Mouse (Mus musculus): ENCODE measurements at regions not wholly inside any gene's neighbourhood (a gene's known extent, or its start where the extent isn't known, plus 50 kb on each side); places are given as distances from the start of the nearest gene placed in this dataset.

DNA sequence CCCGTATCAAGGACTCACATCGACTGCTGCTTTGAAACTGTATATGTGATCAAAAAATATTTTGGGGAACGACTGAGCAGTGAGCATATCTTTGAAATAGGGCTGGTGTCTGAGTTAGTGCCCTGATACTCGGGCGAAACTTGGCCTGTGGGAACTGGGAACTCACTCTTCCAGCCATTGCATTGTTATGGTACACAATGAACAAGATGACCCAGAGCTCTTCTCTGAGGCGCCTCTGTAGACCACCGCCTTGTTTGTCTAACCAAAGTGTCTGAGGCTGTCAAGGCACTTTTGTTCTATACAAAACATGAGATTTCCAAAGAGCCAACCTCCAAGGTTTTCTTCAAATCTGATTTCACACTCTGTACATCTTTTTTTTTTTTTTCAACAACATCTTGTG lies 201.5 kb downstream of the Cog6 start:
- no peak for DNase-seq (ENCODE audit: low spot score in 2 of 2)

DNA sequence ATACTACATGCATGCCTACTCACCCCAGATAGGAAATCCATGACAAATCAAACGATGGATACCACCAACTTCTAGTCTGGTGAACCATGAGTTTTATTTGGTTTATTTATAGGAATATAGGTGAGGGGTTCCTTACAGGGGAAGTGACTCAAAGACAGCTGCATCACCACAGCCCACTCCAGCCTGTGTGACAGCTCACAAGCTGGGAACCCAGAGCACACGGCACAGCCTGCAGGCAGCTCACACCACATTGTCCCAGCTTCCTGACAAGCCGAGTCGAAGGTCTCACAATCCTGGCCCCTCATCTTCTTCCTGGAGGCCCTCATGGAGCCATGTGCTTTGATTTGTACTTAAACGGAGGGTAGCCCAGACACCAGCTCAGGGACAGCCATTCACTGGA lies 214.7 kb downstream of the Cog6 start:
- no peak for DNase-seq (ENCODE audit: low spot score in 2 of 2)

DNA sequence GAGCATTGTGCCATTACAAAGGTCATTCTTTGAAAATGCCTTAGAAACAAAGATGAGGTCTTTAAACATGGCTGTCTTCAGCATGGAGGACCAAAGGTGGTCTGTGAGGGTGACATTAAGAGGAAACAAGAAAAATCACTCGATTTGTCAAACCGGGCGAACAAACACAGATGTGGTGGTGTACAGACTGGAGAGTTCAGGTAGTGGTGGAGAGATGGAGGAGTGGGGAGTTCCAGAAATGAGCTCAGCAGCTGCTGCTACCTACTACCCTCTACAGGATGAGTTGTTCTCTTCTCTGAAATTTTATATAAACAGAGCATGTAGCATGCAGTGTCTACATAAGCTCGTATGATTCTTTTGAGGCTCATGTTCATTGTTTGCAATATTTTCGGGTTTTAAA lies 215.6 kb downstream of the Cog6 start:
- DNase-seq (ENCODE audit: low spot score in 2 of 2): no peak

DNA sequence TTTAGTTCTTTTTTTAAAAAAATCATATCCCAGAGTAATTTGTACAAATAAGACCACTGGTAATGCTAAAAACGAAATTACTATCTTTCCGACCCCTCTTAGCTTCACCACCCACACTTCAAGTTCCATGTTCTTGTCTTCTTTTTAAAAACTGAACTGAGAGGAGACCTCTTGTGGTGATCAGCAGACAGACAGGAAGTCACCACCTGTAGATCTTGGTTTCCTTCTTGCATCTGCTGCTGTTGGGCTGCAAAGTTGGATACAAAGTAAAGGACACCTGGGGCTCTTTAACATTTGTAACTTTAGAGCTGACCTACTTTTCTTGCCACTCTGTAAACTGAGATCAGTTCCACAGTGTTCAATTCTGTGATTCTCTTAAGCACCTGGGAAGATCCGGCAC lies 216.4 kb downstream of the Cog6 start:
- DNase-seq (ENCODE audit: low spot score in 2 of 2): no peak

DNA sequence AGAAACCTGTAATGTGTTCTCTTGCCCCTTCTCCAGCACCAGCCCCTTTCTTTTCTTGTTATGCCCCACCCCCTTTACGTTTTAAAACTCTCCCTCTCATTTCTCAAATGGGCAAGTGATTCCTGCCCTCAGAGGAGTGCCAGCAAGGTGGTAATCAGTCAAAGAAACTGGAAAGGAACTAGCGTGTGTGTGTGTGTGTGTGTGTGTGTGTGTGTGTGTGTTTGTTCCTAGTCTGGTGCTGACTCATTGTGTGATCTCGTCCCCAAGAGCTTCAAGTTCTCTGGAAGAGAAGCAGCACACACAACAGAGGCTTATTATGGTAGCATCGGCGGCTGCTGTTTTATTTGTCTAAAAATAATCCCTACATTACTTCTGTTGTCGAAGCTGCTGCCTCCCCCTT lies 219.2 kb downstream of the Cog6 start:
- peak in 1 of 2 experiments; percentile 28 for DNase-seq (ENCODE audit: low spot score in 2 of 2)

DNA sequence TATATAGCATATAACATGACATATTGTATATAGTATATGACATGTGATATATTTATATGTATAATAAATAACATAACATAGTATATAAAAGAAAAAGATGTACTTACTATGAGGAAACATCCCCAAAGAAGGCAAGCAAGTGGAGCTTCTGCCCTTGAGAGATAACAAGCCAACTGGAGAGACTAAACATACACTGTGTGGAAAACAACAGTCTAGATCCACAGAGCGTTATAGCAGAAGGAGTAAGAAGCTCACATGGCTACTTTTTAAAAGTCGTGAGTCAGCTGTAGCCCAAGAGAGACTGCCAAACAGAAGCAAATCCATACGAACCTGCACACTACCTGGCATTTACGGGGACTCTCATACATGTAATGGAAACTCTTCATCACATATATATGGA lies 219.9 kb downstream of the Cog6 start:
- no peak for DNase-seq (ENCODE audit: low spot score in 2 of 2)

DNA sequence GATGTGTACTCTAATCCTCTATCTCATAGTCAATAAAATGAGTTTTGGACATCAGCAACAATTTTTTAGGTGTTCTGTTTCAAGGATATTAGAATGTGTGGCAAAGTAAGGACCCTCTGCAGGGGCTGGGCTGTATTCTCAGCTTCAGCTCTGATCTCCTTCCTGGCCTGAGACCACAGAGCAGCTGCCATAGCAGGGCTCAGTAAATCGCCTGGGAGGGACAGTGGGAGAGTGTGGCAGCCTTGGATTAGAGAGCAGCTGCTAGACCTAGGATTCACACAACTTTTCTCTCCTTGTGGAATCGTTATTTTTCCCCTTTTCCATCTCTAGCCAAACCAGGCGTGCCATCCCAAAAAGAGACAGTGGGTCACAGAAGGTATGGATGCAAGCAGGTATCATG lies 222.8 kb downstream of the Cog6 start:
- no peak for DNase-seq (ENCODE audit: low spot score in 2 of 2)

DNA sequence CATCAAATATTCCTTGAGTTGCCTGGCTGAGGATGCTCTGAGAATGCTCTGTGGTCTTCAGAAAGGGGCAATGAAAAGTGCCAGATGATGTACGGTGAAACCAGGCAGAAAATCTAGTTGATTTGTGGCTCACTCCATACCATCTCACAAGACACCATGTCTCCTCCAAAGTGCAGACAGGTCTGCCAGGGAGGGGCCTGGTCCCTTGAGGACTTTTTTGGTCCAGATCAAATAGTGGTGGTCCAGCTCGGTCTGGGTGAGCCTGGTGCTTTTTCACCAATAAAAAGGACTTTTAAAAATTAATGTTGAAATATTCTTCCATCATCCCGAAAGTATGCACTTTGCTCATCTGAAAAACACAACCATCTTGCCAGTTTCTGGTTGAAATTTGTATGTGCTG lies 224.2 kb downstream of the Cog6 start:
- DNase-seq (ENCODE audit: low spot score in 2 of 2): no peak

DNA sequence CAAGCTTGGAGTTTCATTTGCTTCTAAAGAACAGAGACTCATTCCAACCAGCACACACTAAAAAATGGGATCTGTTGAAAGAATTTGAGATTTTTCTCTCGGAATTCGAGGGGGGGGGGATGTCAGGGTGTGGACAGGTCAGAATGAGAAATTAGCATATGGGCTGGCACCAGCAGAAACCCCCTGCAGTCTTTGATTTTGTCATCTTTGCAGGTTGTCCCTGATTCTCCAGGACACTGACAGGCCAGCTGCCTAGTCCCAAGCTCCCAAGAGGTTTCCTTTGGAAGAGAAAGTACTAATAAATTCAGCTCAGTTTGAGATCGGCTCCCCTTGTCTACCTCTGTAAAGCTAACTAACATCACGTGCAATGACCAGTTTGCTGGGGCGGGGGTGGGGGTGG lies 224.9 kb downstream of the Cog6 start:
- no peak for DNase-seq (ENCODE audit: low spot score in 2 of 2)

DNA sequence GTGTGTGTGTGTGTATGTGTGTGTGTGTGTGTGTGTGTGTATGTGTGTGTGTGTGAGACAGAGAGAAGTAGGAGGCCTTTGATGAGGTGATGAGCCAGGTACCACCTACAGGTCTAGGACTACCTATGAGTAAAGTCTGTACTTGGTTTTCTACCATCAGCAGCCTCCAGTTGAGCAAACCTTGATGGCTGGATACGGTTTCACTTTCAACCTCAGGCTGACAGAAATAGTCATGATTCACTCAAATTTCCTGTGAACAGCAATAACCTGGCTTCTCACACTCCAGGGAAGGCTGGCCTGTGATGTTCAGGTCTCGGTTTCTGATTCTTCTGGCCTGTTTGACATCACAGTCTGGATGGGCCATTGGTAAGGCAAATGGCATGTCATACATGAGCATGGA lies 226.1 kb downstream of the Cog6 start:
- DNase-seq (ENCODE audit: low spot score in 2 of 2): no peak

DNA sequence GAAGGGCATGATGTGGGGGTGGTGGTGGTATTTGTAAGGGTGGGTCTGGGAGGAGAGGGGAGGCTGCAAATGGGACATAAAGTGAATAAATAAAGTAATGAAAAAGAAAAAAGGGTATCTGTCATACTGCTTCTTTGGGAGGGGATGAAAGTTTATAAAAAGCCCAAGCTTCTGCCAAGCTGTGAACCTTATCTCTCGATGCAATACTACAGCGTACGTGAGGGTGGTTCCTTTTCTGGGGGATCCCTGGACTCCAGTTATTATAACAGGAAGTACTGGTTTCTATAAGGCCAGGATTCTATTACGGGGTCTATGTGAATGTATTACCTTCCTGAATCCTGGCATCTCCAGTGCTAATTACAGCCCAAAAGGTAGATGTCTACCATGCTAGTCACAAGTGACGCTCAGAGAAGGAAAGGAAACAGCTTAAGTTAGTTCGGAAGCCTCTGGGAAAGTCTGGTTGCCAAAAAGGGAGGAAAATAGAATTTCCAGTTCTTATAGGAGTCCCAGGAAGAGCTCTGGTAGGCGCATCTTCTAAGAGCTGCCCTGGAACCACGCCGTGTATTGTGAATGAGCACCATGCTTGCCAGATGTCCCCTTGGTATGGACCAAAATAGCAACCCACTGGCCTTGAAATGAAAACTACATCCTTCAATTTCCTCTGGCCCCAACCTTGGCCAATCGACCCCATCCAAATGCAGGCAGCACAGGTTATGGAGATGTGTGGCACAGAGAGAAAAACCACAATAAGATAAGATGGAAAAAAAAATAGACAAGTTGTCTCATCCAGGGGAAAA lies 228.9 kb downstream of the Cog6 start:
- no peak for DNase-seq (ENCODE audit: low spot score in 2 of 2)

DNA sequence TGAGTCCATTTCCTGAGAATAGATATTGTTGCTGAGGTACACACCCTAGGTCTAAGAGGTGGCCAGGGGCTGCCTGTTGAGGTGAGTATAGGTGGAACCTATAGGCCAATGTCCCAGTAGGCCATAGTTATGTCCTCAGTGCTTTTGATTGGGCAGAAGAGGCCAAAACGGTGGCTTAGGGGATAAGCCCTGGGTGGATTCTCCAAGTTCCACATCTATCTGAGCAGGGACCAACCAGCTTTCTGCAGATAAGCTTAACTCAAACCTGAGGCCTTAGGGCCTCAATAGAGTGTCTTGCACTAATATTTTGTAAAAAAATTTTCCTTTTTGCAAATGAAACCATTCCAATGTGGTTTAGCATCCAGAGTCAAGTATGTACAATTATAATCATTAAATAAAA lies 231.4 kb downstream of the Cog6 start:
- no peak for DNase-seq (ENCODE audit: low spot score in 2 of 2)

DNA sequence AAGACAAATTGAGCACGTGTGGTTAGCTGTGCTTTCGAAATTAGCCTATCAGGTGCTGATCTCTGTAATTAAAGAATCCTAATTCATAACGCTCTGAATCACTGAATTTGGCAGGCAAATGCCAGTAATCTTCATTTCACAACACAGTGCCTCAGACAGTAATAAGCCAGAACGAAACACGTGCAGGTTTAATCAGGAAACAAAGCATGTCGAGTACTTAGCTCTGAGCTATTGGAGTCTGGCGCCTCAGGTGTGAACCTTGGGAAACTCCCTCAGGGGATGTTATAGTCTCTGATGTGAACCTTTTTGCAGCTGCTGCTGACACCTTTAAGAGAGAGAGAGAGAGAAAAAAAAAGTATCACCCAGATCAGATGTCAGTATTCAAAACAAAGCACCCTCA lies 232.6 kb downstream of the Cog6 start:
- DNase-seq (ENCODE audit: low spot score in 2 of 2): no peak

DNA sequence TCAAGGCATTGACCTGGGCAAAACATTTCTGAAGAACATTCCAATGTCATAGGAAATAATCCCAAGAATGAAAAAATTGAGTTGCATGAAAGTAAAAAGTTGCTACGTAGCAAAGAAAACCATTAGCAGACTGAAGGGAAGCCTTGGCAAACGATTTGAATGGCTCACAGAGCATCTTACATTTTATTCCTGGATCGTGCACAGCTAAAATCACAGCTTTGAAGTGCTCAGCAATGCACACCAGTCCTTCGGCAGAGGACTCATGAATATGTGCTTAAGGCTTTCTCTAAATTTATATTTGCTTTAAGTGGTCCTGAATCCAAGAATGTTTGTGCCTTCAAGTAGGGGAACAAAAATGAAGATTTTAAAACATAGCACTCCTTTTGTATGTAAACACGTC lies 234.5 kb downstream of the Cog6 start:
- no peak for DNase-seq (ENCODE audit: low spot score in 2 of 2)

DNA sequence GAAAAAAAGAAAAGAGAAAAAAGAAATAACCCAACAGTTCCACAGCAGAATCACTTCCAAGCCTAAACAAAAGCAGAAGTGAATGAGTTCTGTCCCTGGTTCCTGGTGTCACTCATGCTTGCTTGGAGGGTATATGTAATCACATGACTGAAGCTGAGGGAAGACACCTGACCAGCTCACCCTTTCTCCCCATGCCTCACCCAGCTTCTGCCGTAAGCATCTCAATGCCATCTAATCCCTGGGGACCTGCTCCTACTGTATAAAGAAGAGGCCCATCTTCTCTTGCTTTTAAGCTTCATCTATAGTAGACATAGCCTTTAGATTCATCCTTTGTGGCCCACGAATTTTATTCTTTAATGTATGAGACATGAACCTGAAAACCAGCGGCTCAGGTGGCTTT lies 235.5 kb downstream of the Cog6 start:
- DNase-seq (ENCODE audit: low spot score in 2 of 2): no peak

DNA sequence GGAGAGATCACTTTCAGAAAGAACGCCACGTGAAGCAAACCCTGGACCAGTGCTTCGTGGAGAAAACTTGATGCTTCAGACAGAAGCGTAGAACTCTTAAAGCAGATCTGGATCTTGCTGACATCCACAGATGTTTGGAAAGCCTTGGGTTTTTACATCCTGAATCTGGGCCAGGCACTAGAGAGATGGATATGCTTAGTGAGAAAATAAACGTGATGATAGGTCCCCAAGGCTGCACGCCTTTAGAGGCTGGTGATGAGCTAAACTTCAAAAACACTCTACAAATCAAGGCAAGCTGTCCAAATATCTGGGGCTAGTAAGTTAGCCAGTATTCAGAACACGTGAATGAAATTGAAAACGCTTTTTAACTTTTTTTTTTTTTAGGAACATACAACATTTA lies 236.7 kb downstream of the Cog6 start:
- DNase-seq (ENCODE audit: low spot score in 2 of 2): no peak

DNA sequence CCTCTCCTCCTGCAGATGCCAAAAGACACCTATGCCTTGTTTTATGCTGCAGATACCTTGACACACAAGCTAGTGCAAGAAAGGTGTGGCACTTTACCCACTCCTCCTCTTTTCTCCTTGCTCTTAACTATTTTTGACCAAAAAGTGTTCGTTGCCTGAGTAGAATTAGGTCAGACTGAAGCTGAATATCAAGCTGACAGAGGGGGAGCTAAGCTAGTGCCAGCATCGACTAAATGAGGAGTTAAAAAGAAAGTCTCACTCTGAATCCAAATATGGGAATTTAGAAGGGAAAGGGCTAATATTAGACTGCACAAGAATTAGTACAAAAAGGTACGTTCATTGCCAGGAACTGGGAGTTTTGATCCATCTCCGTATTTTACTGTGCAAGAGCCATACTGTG lies 241.2 kb downstream of the Cog6 start:
- no peak for DNase-seq (ENCODE audit: low spot score in 2 of 2)

DNA sequence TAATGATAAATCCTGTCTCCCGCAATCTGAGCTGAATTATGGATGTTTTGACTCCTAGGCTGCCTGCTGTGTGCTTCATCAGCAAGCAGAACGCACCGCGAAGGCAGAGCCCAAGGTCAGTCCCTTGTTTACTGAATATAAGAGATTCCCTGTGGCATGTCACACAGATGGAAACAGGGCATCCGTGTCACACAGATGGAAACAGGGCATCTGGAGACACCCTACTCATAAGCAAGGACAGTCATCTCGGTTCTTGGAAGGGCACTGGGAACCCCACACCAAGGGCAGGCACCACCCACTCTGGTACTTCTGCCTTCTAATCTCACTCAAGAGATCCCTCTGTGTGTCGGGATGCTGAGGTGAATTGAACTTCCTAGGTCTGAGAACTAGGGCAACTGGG lies 241.9 kb downstream of the Cog6 start:
- no peak for DNase-seq (ENCODE audit: low spot score in 2 of 2)

DNA sequence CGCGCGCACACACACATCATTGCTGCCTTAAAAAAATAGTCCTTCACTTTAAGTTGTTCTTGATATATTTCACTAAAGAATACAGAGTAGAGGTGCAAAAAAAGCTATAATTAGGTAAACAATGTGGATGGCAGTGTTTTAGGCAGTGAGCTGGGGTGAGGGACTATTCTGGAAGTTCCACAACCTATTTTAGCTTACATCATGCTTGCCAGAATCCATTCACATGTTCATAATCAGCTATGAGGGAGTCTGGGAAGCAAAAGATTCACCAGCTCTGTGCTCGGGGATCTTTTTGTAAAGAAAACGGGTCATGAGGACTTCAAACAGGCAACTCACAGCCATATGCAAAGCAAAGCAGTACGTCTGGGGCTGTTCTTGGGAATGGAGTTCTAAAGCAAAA lies 242.3 kb downstream of the Cog6 start:
- no peak for DNase-seq (ENCODE audit: low spot score in 2 of 2)

DNA sequence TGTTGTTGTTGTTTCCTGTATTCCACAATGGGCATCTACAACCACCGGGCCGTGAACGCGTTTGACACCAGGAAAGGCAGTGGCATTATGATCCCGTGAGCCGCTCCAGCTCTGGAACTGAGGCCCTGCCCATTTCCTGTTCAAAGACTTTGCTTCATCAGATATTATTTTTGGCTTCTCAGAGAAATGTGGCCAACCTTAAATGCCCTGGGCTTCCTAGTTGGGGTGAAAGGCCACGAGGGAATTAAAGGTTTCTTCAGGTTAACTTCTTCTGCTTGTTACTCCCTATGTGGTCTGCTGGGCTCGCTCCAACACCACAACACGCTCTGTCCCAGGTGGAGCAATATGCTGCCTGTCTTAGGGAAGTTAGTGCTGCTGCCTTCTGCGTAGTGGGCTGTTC lies 249.8 kb downstream of the Cog6 start:
- DNase-seq (ENCODE audit: low spot score in 2 of 2): no peak

DNA sequence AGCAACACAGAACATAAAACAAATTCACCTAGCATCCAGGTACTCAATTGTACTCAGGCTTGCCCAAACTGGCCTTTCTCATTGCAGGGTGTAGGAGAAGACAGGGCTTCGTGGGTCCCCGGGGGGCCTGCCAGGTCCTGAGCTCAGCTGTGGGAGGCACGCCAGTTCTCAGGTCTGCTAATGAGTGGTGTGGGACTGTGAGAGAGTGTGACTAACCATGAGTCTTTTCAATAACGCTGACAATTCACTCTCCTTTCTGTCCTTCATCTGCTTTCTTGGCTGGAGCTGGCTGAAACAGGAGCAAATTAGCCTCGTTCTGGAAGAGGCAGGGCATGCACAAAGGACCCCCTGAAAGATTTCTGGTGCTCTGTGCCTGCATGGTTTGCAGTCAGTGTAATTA lies 250.2 kb downstream of the Cog6 start:
- peak; percentile 14 to 39 for DNase-seq (ENCODE audit: low spot score in 2 of 2)

DNA sequence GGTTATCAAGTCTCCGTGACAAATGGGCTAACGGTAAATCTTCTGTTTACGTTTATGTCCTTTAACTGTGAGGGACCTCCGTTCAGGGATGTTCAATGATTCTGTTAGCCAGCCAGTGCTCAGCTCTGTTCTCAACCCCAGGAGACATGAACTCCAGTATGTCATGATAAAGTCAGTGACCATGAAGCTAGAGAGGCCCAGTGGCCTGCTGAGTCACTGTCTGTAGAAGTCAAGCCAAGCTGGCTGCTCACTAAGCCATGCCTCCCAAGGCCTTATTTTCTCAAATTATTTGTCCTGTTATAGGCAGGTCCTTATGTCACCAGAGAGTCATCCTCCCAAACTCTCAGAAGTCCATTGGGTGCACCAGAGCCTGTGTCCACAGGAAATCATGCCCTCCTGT lies 252.9 kb downstream of the Cog6 start:
- no peak for DNase-seq (ENCODE audit: low spot score in 2 of 2)

DNA sequence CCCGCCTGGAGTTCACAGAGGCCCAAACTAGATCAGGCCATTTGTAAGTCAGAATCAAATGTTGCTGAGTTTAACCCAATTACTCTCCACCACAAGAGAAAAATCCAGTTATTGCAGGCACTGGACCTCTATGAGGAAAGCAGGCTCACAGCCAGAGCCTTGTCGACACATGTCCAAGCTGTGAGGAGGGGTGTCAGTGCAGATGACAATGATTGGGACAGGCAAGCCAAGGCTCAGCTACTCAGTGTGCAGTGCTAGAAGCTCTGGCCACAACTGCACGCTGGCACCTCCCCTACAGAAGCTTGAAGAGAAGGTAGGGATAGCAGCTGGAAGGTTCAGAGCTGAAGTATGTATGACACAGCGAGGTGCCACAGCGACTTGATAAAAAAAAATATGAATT lies 253.4 kb downstream of the Cog6 start:
- DNase-seq (ENCODE audit: low spot score in 2 of 2): no peak

DNA sequence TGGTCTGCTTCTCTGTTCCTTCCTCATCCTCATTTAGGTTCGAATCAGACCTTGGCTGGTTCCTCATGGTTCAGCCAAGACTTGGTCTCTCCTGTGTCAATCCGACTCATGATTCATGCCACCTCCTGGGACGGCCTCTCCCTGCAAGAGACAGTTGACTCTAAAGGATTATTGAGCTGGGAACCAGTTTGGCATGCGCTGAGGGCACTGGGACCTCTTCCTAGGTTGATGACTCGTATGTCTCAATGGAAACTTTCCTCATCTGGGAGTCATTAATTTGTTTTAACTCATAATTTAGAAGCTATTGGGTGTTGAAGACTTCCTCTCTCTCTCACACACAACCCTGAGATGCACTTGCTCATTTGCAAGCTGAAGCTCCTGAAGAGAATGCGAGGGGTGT lies 254.5 kb downstream of the Cog6 start:
- DNase-seq (ENCODE audit: low spot score in 2 of 2): no peak

Measured in layer of hippocampus, adult 18-20 months (tissue).